Mouse (Mus musculus): ENCODE results near the gene Kif19a.

- TF ChIP-seq CTCF (IDR thresholded peaks at IDR 0.05; ENCODE audit: low read depth, low read length) (peak; percentile 89), POLR2A (IDR thresholded peaks at IDR 0.05; ENCODE audit: insufficient read depth, low read length) (no peak)
These were observed 47.6 kb downstream of the Kif19a start for GRCm38 (mm10) chr11:114812731-114813240.
